Mouse (Mus musculus) bone marrow macrophage, adult 2 months (primary cell): Measurements from ENCODE around the gene Fbxl17.

ENCODE experiments used
- CTCF ChIP-seq: IDR thresholded peaks from 2 replicates; pipeline ENCODE4 v1.5.1; 2012; ENCODE audit warnings: low read depth, mild to moderate bottlenecking, low read length, moderate library complexity
- POLR2A ChIP-seq: IDR thresholded peaks from 2 replicates; pipeline ENCODE4 v1.6.1; 2012; ENCODE audit warnings: mild to moderate bottlenecking, low read depth, low read length, borderline replicate concordance

DNA sequence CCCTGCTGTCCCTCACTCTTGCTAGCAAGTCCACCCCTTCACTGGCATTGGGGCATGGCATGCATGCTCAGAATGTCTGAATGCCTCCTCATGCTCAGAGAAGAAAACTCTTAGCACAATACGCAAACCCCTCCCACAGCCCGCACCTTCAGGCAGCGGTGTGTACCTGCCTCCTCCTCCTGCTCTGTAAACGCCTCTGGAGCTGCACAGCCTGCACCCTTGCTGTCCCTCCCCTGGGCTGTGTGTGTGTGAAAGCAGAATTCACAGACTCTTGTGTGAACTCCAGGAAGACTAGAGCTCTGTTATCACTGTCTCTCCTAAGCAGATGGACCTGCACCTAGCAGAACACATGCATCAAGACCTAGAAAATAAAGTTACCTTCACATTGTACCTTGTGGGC lies 76.0 kb downstream of the Fbxl17 start:
- TF ChIP-seq CTCF (no peak), POLR2A (no peak)
